Mouse (Mus musculus): Measurements from ENCODE around the gene Omd.

The Omd gene

GRCm38 (mm10) chr13:49608589-49609322 lies 26.5 kb downstream of the Omd start:
- no peak for DNase-seq (ENCODE audit: low read depth, low spot score)

DNA sequence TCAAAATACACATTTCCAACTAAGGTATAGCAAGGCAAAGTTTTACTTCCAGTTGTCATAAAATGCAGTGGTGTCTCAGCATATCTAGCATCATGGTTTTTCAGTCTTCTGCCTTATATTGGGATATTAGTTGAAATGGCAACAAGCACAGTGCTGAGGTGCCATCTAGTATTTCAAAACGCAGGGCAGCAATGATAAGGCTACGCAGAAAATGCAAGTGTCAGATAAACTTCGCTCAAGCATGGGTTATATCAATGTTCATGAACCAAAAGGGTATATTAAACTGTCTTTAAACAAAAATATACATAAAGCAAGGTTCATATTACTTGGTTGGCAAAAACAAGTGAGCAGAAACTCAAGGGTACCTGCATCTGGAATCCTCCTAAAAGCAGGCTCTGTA lies 34.8 kb downstream of the Omd start:
- DNase-seq (ENCODE audit: low read depth, low spot score) = no peak

DNA sequence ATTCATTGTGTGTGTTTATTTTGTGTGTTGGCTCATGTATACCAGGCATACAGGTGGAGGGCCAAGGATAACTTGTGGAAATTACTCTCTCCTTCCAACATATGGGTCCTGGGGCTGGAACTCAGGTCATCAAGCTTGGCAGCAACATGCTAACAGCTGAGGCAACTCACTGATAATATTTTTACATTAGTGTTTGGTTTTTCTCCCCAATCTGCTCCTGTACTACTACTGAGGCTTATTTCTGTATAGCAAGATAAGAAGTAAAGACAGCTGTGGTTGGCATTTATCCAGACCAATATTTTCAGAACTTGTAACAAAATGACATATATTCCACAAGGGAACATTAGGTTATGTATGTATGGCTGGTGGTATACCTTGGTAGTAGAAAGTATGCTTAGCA lies 36.1 kb downstream of the Omd start:
- DNase-seq (ENCODE audit: low read depth, low spot score) = no peak

DNA sequence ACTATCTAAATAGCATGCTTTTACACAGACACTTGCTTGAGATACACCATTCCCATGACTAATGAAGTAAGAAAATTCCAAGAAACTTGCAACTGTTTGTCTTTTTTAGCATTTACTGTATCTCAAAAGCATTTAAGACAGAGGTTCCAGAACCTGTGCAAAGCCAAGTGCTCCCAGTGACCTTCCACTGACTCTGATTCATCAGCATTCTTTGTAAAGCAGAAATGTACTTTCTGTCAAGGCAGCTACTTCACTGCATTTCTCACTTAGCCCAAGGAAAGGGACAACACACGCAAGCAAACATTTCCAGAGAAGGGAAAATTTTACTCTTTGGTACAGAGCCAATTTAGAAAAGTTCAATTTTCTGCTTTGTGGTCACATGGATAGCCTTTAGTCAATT lies 41.0 kb downstream of the Omd start:
- no peak for DNase-seq (ENCODE audit: low read depth, low spot score)

- no peak for DNase-seq (ENCODE audit: low read depth, low spot score)
Observed at GRCm38 (mm10) chr13:49628167-49628566, 45.9 kb downstream of the Omd start.

DNA sequence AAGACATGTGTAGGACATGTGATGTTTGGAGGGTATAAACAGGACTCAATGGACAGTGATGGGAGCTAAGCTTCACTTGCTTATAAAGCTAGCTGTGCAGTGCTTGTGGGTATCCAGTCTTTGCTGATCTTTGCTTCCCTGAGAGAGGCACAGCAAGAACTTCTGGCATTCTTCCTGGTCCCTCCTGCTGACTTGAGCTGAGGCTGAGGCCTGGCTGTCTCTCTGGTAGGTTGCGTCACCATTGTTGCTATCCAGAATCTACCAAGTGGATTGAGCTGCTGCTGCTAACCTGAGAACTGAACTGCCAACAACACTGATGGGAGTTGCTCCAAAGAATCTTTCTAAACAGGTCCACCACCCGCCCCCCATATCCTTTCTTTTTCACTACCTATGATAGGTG lies 46.8 kb downstream of the Omd start:
- DNase-seq (ENCODE audit: low read depth, low spot score) = no peak

DNA sequence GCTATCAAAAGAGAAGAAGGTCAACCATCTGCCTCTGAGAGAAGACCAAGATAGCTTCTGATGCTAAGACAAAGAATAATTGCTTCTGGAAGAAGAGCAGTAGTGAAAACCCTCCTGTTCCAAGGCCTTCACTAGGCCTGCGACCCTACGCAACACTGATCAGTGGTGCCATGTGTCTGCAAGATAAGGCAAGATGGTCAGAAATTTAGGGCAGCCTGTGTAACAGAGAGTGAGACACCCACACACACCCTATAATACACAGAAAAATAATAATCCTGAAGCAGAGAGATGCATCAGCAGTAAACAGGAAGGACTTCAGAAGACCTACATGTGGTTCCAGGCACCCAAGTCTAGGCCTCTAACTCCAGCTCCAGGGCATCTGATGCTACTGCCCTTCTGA lies 57.7 kb downstream of the Omd start:
- no peak for DNase-seq (ENCODE audit: low read depth, low spot score)
